Mouse (Mus musculus) embryo, embryonic 10 days (tissue): ENCODE measurements at regions not wholly inside any gene's neighbourhood (a gene's known extent, or its start where the extent isn't known, plus 50 kb on each side); places are given as distances from the start of the nearest gene placed in this dataset.
A peak's percentile ranks its signal among the peaks of the same experiment; 100 is the strongest.

Source experiments
- DNase-seq: peaks from one replicate; pipeline ENCODE4 v3.0.0-alpha.2; 2015; ENCODE audit warnings: low spot score

DNA sequence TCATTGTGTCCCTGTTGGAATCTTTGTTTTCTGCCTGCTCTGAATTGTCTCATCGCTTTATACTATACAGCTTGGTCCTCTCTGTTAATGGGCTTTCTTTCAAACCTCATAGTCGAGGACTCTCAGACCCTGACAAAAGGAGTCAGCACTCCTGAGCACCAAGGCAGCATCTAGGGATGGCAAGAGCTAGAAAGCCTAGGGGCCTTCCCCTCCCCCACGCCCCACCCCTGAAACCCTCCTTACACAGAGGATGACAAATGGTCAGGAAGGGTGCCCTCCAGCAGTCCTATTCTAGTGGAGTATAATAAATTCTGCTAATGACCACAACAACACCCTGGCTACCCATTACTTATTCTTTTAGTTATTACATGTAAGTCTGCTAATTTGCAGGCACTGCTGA lies 74.4 kb downstream of the Tbx19 start:
- no peak for DNase-seq

DNA sequence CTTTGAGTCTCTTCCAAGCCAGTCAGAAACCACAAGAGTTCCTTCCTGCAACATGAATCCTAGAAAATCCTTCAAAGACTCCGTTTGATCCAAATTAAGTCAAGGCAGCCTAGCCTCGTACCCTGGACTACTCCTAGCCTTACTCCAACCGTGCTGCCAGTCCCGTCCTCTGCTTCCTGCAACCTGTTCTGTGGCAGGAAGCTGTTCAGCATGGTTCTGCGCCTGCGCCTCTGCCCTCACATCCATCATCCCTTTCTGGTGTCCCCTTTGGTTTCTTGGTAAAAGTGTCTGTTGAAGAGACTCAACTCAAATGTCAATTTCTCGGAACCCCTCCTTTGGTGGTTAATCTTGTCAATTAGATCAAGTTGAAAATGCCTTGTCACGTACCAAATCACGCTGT lies 75.8 kb downstream of the Tbx19 start:
- DNase-seq = no peak

DNA sequence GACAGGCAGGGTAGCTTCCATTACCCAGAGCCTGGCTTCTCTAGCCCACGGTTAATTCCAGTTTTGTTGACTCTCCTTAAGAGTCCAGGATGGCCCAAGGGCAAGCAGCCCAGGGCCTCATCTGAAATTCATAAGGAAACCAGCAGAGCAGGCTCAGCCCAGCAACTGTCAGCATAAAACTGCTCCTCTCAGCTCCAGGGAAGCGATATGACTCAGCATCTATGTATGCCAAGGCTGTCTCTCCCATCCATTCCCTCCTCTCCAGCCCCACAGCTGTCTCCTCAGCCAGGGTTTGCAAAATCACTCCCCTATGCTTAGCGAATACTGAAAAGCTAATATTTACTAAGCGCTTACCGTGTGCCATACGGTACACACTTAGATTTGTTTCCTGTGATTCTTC lies 76.4 kb downstream of the Tbx19 start:
- DNase-seq = no peak

DNA sequence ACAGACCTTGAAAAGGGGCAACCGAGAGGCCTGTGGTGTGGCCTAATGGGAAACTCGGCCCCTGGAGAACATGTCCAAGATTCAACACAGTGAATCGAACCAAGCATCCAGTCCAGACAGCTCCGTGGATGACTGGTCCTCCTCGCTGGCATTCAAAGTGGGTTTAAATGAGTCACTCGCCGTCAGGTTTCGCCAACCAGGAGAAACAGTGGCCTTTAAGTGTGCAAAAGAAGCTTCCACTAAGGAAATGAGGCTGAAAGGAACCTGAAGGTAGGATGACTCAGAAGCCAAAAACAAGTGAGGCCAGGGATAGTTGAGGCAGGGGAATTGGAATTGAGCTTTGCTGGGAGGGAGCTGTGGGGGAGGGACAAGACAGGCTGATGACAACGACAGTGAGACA lies 80.2 kb downstream of the Tbx19 start:
- no peak for DNase-seq

DNA sequence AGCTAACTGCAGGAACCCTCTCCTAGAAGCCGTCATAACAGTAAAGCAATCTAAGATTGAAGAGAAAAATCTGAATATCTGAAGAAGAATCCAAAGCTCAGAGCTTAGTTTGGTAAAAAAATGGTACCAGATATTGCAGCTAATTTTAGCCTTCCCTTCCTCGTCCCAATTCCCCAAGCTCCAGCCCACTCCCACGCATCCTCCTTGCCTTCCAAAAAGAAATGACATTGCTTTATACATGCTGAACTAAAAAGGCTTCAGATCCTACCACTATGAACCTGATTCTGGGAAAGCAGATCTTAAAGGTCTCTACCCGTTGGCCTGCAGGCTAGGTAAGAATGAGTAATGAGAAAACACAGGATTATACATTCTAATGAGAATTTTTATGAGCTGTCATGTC lies 83.3 kb downstream of the Tbx19 start:
- DNase-seq = no peak

DNA sequence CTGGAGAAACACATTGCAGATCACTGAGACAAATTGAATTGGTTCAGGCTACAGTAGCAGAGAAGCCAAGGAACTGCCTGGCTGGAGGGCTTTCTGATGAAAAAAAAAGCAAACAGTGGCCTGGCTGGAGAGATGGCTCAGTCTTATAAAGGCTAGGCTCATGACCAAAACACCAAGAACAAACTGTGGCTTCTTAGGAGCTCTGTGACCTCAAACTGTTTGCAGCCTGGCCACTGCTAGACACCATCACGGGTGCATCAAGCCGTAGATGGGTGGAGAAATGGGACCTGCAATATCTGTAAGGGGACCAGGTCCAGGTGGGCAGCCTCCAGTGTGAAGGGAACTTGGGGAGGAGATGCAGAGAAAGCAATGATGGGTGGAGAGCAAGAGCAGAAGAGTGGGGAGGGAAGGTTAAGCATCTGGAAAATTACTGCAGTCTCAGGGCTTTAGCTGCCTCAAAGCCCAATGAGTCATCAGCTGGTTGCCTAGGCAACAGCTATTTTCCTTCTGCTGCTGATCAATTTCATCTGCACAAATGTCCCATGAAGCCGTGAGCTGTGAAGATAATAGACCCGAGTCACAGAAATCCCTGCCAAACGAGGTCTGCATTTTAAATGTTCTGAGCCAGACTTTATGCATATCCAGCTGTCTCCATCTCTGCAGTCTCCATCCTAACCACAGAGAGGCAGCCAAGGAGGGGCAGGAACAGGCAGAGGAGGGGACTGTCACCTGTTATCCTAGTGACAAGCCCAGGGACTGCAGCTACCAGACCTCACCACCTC lies 85.1 kb downstream of the Tbx19 start:
- peak; percentile 37 for DNase-seq

DNA sequence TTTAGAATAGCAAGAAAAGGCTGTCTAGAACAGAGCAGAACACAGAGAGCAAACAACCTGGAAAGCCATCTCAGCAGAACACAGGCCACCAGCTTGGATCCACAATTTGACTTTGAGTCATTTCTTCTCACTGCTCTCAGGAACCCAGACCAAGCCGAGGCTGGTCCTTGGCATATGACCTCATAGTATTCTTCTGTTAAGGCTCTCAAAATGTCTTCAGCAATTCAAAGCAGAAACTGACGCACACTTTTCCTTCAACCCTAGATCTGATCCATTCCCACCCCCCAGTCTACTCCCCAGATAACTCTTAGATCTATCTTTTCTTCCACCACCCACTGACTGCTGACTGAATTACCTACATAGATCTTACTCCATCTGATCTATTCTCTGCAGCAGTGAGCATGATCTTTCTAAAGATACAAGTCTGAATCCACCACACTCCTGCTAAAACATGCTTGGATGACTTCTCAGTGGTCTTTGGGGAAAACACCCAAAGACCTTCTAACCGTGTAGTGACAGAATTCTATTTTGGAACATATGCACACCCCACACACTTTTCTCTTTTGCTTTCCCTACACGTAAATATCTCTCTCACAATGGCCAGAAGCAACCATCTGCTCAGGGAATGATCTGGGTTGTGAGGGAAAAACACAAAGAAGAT lies 88.6 kb downstream of the Tbx19 start:
- no peak for DNase-seq

DNA sequence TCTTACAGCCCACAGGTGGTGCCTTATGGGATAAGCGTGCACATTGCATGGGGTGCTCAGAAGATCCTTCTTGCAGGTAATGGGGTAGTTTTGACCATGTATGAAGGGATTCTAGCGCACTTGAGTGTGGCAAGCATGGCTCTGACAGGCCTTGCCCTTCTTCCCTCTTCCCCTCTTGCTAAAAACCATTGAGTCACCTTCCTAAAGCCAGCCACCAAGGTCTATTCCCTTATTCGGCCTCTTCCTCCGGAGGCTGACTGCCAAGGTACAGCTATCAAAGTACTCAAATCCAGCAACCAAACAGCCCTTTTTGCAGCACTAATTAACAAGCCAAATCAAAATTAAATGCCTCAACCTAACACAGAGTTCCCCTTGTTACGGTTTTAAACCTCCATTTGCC lies 95.6 kb downstream of the Tbx19 start:
- no peak for DNase-seq

DNA sequence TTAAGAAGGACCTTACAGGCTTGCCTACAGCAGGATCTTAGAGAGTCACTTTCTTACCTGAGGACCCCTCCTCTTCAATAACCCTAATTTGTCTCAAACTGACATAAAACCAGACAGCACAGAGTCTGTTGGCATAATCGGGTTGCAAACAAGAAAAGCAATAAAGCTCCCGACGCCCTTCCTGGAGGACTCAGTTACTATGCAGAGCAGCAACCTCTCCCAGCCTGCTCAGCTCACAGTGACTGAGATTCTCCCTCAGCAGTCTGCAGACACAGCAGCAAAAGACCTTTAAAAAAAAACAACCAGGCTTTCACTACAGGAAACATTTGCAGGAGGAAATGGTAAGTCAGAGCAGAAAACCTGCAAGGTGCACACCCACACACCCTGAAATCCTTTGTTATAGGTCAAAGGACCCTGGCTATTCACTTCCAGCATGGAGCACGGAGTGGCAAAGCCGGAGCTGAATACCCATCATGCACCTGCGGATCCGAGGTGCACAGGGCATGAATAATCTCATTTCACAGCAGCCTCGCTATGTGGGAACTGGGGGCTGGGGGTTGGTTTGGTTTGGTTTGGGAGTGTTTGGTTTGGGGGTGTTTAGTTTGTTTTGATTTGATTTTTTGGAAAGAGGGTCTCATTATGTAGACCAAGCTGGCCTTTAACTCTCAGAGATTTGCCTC lies 97.6 kb downstream of the Tbx19 start:
- no peak for DNase-seq

DNA sequence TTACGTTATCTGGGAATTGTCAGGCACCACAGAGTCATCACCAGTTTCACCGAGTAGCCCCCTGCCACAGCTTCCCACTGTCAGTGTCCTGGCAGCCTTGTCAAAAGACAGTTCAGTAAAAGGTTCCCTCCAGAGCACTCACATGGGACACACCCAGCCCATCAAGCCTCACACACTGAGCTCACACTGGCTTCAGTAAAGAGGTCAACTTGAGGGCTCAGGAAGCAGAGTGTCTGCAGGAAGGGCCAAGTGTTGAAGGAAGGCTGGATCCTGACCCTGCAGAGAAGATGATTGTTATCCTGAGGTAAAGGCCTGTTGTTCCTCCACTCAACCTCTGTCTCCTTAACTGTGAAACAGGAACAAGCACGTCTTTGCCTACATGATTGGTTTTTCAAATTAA lies 99.2 kb downstream of the Tbx19 start:
- no peak for DNase-seq

DNA sequence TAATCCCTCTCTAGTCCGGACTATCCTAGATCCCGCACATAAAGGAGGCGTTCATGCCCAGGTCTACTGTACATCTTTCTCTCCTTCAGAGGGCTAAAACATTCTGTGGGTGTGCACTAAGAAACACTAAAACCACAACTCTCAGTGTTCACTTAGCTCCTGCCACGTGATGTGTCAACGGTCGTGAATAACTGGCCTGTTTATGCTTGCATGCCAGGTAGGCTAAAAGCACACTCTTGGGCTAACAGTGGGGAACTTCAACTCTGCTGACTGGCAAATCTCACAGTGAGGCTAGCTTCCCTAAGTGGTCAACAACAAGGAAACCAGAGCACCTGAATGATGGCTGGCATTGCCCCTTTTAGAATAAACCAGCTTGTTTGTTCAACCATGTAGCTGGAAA lies 106.3 kb downstream of the Tbx19 start:
- no peak for DNase-seq

DNA sequence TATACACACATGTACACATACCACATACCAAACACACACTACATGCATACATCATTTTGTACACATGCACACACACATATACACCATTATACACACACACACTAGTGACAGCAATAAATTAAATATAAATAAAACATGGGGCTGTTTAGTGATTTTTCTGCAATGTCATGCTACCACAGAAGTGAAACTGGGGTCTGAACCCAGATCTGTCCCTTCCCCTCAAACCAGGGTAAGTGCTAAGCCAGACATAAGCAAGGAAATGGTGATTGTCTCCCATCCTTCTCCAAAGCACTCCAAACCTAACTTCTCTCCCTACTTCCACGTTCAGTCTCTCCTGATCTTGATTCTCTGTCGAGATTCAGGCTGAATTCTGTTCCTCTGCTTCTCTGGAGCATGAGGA lies 109.3 kb downstream of the Tbx19 start:
- DNase-seq = no peak

DNA sequence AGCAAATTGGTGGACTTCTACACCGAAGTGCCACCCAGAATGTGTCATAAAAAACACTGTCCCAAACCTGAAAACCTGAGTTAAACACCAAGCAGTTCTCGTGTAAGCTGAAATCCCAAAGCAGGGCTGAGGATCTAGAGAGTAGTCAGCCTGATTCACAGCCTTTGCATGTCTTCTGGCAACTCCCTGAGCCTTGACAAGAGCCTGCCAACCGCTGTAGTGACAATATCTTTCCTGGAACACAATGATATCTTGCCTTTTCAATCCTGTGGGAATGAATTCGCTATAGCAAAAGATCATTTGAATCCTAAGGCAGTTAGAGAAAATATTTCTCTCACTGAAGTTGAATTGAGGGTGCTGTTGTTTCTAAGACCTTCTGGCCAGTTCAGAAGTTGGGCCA lies 110.4 kb downstream of the Tbx19 start:
- no peak for DNase-seq

DNA sequence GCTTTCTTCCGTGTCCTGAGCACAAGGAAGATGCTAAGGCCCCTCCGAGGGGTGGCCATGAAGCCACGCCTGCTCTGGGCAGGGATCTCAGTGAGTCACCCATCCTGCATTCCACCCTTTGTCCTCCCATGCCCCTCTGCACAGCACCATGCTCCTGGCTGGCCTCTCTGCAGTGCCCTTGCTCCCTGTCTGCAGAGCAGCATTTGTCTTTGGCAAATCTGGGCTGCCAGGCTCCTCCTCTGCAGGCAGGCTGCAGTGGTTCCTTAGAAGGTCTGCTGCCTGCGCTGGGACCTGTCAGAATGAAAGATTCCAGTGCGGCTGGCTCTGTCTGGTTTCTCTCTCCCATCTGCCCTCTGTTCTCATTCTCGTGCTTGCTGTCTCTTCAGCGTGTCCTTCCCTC lies 111.3 kb upstream of the Xcl1 start:
- DNase-seq = peak; percentile 62

DNA sequence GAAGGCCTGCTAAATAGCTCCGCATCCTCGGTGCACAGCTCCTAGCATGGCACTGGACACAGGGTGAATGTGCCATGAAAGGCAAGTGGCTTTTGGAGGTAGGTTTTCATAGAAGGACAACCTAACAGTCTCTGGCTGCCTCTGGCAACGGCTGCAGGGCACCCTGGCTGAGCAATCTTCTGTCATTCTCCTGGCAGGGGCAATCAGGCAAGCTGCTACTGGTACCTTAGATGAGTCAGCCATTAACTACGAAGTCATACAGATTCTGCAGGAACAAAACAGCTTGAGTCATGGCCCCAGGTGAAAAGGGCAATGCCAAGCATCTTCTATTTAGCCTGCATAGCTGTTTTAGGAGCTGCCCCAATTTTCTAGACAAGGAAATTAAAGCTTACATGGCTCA lies 110.7 kb upstream of the Xcl1 start:
- DNase-seq = no peak

DNA sequence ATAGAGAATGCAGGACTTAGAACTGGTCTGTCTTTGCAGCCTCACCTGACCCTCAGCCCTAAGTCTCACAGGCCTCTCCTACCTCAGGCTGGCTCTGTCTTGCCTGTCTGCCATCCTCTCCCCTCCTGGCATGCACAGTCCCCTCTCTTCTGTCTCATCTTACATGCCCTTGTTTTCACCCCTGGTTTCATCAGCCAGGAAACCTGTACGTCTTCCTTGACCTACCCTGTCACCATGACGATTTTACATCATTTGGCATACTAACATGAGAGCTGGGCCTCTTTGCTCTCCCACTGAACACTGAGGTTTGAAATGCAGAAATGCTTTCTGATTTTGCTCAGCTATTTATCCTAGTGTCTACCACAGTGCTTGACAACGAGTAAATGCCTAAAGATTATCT lies 108.0 kb upstream of the Xcl1 start:
- no peak for DNase-seq

DNA sequence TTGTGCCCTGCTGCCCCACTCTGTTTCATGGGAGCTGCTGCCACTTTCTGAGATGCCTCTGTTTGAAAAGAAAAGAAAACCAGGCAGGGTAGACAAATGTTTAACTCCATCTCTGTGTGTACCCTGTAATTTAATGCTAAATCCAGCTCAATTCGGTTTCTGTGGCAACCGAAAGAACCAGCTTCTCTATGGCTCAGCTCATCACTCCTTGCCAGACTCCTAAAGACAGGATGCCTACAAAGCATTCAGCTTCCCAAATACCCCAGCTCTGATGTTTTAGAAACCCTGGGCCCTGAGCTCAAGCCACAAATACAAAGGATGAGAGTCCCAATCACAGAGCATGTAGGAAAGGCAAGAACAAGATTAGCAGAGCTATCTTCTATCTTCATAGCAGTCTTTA lies 106.8 kb upstream of the Xcl1 start:
- no peak for DNase-seq

DNA sequence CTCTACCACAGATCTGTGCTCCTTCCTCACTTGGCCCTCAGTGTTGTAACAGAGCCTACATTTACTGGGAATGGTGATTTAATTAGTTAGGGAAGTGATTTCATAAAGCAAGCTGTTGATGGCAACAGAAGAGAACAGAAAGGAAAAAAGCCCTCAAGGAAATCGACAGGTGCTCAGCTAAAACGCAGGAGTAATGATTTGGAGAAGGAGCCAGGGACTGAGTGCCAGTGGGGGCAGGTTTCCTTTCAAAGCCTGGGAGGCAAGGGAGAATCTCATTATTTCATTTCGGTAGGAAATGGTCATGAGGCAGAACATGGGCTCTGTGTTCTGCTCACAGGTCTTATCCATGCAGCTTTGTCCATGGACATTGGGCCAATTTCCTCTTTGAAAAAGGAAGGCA lies 101.3 kb upstream of the Xcl1 start:
- DNase-seq = no peak

DNA sequence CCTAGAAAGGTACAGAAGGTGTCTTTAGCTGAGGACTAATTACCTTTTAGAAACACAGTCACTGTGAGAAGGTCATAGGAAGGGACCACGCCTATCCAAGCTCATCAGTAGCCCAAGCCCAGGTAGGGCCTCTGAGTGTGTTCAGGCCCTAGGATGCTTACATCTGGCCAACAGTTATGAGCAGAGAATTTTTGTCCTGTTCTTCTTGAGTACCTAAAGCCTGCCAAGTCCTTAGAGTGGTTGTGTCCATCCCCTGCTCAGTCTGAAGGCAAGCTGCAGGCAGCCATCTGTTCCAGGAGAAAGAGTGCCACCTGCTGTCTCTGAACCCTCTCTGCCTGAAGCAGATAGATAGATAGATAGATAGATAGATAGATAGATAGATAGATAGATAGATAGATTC lies 100.3 kb upstream of the Xcl1 start:
- DNase-seq = no peak

DNA sequence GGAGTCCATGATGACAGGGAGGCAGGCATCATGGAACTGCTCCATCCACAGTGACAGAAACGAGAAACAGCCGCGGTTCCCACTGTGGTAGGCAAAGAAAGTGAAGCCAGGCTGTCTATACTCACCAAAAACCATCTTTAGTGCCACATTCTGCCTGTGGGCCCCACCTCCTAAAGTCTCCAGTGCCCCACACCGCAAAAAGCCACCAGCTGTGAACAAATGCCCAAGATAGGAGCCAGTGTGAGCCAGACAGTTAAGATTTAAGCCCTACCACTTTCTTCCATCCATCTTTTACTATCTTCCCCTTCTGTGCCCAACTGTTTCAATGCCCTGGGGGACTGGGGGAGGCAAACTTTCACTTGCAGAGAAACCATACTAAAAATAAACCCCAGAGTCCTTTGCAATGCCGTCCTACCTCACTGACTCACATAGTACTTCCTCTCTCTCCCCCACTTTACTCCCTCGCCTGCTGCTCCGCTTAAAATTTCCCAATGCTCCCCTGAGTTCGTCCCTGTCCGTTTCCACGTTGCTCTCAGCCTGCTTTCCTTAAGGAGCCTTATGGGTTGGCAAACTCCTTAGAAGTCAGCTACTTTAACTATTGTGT lies 85.7 kb upstream of the Xcl1 start:
- DNase-seq = no peak

DNA sequence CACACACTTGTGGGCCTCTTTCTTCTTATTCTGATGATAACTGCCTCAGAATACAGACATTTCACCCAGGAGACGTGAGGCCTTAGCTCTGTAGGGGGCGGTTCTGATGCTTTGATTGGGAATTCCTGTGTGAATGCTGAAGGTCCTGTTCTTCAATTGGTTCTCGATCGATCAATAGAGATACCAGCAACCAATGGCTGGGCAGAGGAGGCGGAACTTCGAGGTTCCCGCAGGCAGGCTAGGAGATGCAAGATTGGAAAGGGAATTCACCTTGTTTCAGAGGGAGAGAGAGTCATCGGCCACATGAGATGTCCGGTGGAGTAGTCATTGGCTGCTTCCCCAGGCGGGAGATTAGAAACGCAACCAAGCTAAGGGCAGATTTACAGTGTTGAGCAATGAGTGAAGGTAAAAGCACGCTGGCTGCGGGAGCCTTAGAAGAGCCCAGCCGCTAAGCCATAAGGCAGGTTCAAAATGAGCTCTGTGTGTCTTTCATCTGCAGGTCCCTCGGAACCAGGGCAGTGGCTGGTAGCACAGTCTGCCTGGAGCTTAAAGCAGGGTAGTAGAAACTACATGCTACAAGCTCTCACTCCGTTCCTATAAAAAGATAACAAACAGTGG lies 83.5 kb upstream of the Xcl1 start:
- peak; percentile 89 for DNase-seq

DNA sequence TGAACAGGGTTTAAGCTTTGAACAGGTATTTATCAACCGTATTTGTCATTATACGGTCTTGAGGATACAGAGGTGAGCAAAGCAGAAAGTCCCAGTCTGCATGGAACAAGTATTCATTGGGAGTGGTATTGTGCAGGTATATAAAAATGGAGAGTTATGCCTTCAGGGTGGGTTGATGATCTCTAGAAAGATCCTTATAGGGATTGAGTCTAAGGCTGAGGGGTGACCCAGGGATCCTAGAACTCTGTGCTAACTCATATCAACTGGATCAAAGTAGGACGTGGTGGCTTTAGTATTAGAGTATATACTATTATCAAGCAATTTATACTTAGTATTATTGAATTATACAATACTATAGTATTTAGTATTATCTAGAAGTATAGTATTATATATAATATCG lies 82.9 kb upstream of the Xcl1 start:
- DNase-seq = no peak

DNA sequence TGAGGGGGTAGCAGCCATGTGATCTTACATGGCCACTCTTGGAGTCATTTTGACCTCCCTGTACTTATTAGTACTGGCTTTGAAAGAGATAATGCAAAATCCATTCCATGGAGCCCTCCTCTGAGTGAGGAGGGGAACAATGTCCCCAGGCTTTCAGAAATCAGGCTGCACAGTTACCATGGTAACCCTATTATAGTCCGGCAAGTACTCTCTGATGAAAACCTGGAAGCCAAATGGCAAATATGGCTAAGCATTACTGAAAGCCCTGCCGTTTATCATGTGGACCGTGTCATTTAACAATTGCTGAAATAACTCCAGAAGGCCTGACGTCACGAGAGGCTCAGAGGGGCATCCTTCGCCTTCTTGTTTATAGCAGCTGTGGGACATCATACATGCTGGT lies 82.5 kb upstream of the Xcl1 start:
- DNase-seq = no peak
